In genomic region chr11:32307006-32307405, GRCm38 (mm10) we compare ENCODE assay signal across 27 mouse cellular contexts. TPM values are rescaled to one million over a fixed set of nuclear protein-coding genes. Genes with fewer than 3 reads are reported as not detected.
"Had no signal": no experiment of that assay in that cellular context is flagged by ENCODE, and none has a peak within 500 bp of the region (broad histone marks: within the 10 kb centered on the region; RNA-seq: fewer than 3 reads in every experiment).

No protein-coding gene starts in this region.

- DNase-seq: kidney, adult 11 months; kidney, adult 8-10 months; kidney, postnatal 10 days; kidney, postnatal 36 days; layer of hippocampus, postnatal 36 days; lung, adult 18-20 months; lung, postnatal 14 days; lung, postnatal 4 days; midbrain, embryonic 14.5 days; right cerebral cortex, adult 18-20 months; right cerebral cortex, postnatal 14 days; right cerebral cortex, postnatal 4 days; thymus, adult 2 months; thymus, postnatal 25 days had no signal

- ATAC-seq: intestine, embryonic 15.5 days had no signal

- H3K9ac ChIP-seq: intestine, embryonic 15.5 days; kidney, embryonic 15.5 days had no signal

- H3K4me3 ChIP-seq: intestine, embryonic 15.5 days; kidney, embryonic 15.5 days; left cerebral cortex, adult 2 months had no signal

- H3K36me3 ChIP-seq: intestine, embryonic 15.5 days; kidney, embryonic 15.5 days had no signal

- H3K27me3 ChIP-seq: intestine, embryonic 15.5 days had no signal

- H3K27ac ChIP-seq: intestine, embryonic 15.5 days; kidney, embryonic 15.5 days; left cerebral cortex, adult 2 months; stomach, postnatal 0 days had no signal

- H3K4me1 ChIP-seq: intestine, embryonic 15.5 days had no signal

- H3K4me2 ChIP-seq: intestine, embryonic 15.5 days; kidney, embryonic 15.5 days; midbrain, embryonic 11.5 days had no signal

- H3K9me3 ChIP-seq: intestine, embryonic 15.5 days; kidney, embryonic 15.5 days had no signal

RNA-seq across cellular contexts. Expression of gene Hbq1a, which starts 7.1 kb away (rescaled TPM):
- total RNA-seq: megakaryocyte progenitor cell, adult 5-6 weeks; megakaryocyte-erythroid progenitor cell, adult 5-6 weeks had no signal
- polyA plus RNA-seq: limb, embryonic 11.5 days; stomach, postnatal 0 days; thymus, adult 2 months; urinary bladder, adult 2 months had no signal

RNA-seq across cellular contexts. Expression of gene Hbq1b, which starts 20.2 kb away (rescaled TPM):
- total RNA-seq: left cerebral cortex, adult 2 months; left cerebral cortex, postnatal 36 days; megakaryocyte progenitor cell, adult 5-6 weeks; megakaryocyte-erythroid progenitor cell, adult 5-6 weeks had no signal
- polyA plus RNA-seq: midbrain, embryonic 14.5 days; urinary bladder, adult 2 months had no signal

RNA-seq across cellular contexts. Expression of gene Hba-x, which starts 30.8 kb away (rescaled TPM):
- total RNA-seq: layer of hippocampus, adult 8-10 months; layer of hippocampus, postnatal 10 days; layer of hippocampus, postnatal 36 days; left cerebral cortex, adult 2 months; left cerebral cortex, postnatal 10 days; left cerebral cortex, postnatal 36 days; megakaryocyte progenitor cell, adult 5-6 weeks; megakaryocyte-erythroid progenitor cell, adult 5-6 weeks had no signal
